Mouse (Mus musculus) forebrain, embryonic 16.5 days (tissue): ENCODE data around the gene Slc2a4. TPM values are rescaled to one million over a fixed set of nuclear protein-coding genes. Genes with fewer than 3 reads are reported as not detected.
"Not testable (repeated sequence)": the region's sequence is repeated elsewhere in the genome, so short reads cannot be mapped to it uniquely, and the experiment has no call there.

ENCODE experiments used
- ATAC-seq: fragments of 200-750 bp; cut with Nextera tagmentation; 2 replicates; pipeline ENCODE4 v1.8.0; 2017; ENCODE audit warnings: mild to moderate bottlenecking, moderate library complexity
- H3K27ac ChIP-seq: fragments of 300-500 bp; sonication (generic); 2 replicates; pipeline ENCODE4 v1.5.1; 2014; ENCODE audit warnings: low read length, control low read depth
- H3K27me3 ChIP-seq: fragments of 300-500 bp; sonication (generic); replicated peaks from 2 replicates; pipeline ENCODE4 v1.6.1; 2014; ENCODE audit warnings: low read length; ENCODE audit not compliant: control insufficient read depth, insufficient read depth
- H3K36me3 ChIP-seq: fragments of 300-500 bp; sonication (generic); 2 replicates; pipeline ENCODE4 v1.6.1; 2014; ENCODE audit not compliant: control insufficient read depth, insufficient read depth
- H3K4me1 ChIP-seq: fragments of 300-500 bp; sonication (generic); replicated peaks from 2 replicates; pipeline ENCODE4 v1.6.1; 2014; ENCODE audit warnings: low read length; ENCODE audit not compliant: control insufficient read depth, insufficient read depth
- H3K4me2 ChIP-seq: fragments of 300-500 bp; sonication (generic); 2 replicates; pipeline ENCODE4 v1.6.1; 2014; ENCODE audit warnings: mild to moderate bottlenecking, low read length, control low read depth
- H3K4me3 ChIP-seq: fragments of 300-500 bp; sonication (generic); replicated peaks from 2 replicates; pipeline ENCODE4 v1.5.1; 2014; ENCODE audit warnings: mild to moderate bottlenecking, low read length, control low read depth
- H3K9ac ChIP-seq: fragments of 300-500 bp; sonication (generic); replicated peaks from 2 replicates; pipeline ENCODE4 v1.6.1; 2014; ENCODE audit warnings: low read depth, low read length, control low read depth
- H3K9me3 ChIP-seq: fragments of 300-500 bp; sonication (generic); 2 replicates; pipeline ENCODE4 v1.6.1; 2016; ENCODE audit warnings: low read length; ENCODE audit not compliant: control insufficient read depth
- WGBS: fragments of 180-500 bp; shearing (Covaris S2); extraction: QIAGEN DNeasy Blood & Tissue Kit; methylation state at CpG from one replicate; pipeline ENCODE4 v1.1.7; 2014; 5-methylcytosine and 5-hydroxymethylcytosine counted together
- polyA plus RNA-seq: library from polyadenylated mRNA; unstranded; fragments of >200 nt; fragmentation: Nextera tagmentation; extraction: Ambion mirVana; gene quantifications from 2 replicates; pipeline ENCODE4 v1.2.1, GENCODE M21; 2015

Slc2a4 gene
- polyA plus RNA-seq, 1 experiment from 2014 or later: 6.7 TPM

DNA sequence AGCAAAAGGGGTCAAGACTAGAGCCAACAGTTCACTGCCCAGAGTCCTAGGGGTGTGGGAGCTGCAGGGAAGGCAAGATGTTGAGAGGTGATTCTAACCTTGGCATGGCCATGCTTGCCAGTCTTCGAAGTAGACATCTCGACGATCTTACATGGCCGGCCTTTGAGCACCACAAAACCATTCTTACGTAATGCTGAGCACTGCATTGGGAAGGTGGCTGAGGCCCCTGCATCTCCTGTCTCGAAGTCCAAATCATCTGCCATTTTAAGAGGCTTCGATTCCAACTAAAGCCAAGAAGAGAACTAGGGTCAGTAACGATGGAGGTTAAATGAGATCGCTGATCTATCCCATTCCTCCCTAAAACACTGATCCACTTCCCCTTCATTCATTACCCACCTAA lies 28.9 kb downstream of the Slc2a4 start:
- Histone ChIP-seq H3K36me3 (peaks cover 25% of the 10 kb centered on the region), H3K9me3 (no peaks in the 10 kb centered on the region), H3K4me1 (peaks cover 34% of the 10 kb centered on the region), H3K9ac (0 out of 2 replicates have a peak overlapping the region, but pooled peaks have one; percentile 28), H3K27me3 (no peaks in the 10 kb centered on the region), H3K4me3 (peak overlapping the region; percentile 87), H3K4me2 (peak overlapping the region; percentile 97), H3K27ac (no peak overlapping the region)
- 85% methylated on average over 9 of the region's 9 CpGs for WGBS
- ATAC-seq: no peak

DNA sequence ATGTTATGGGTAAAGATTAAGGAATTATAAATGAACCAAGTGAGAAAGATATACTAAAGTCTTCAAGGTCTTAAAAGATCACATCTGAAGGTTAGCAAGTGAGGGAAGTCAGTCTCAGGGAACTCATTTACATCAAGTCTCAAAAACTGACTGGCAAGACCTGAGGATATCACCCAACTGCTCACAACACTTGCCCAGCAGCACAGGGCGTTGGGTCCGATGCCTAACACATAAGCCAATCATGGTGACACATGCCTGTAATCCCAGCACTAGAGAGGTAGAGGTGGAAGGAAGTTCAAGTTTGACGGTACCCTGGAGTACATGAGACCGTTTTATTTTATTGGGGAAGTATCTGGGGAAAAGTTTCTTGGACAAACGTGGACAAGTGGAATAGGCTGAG lies 29.9 kb downstream of the Slc2a4 start:
- Histone ChIP-seq H3K9me3 (no peaks in the 10 kb centered on the region), H3K4me2 (no peak overlapping the region), H3K27ac (no peak overlapping the region), H3K4me1 (peaks cover 40% of the 10 kb centered on the region), H3K9ac (no peak overlapping the region), H3K36me3 (peaks cover 25% of the 10 kb centered on the region), H3K4me3 (no peak overlapping the region), H3K27me3 (no peaks in the 10 kb centered on the region)
- ATAC-seq: no peak
- WGBS: 88% methylated on average over 5 of the region's 5 CpGs

DNA sequence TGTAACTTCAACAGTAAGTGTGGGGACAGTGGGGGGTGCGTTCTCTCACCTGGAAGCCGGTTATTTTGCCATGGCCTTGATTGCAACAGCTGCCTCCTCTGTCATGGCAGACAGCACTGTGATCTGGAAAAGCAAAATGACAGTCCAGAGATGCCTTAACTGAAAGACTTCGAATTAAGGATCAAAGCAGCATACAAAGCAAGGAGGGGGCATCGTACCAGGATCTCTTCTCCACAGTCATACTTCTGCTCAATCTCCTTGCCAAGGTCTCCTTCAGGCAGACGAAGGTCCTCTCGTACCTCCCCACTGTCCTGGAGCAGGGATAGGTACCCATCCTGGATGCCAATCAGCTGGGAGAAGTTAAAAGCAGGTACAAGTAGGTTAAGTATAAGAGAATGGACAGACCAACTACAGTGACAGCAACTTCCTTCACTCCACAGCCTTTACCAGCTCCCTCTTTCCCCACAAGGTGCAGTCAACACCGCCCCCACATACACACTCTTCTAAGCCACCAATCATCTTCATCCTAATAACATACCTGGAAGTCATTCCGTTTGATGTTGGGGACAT lies 30.5 kb downstream of the Slc2a4 start:
- Histone ChIP-seq H3K4me3 (no peak overlapping the region), H3K9ac (no peak overlapping the region), H3K4me2 (no peak overlapping the region), H3K27me3 (no peaks in the 10 kb centered on the region), H3K4me1 (peaks cover 40% of the 10 kb centered on the region), H3K36me3 (peaks cover 27% of the 10 kb centered on the region), H3K27ac (no peak overlapping the region), H3K9me3 (no peaks in the 10 kb centered on the region)
- ATAC-seq: no peak
- WGBS: 88% methylated on average over 8 of the region's 8 CpGs

DNA sequence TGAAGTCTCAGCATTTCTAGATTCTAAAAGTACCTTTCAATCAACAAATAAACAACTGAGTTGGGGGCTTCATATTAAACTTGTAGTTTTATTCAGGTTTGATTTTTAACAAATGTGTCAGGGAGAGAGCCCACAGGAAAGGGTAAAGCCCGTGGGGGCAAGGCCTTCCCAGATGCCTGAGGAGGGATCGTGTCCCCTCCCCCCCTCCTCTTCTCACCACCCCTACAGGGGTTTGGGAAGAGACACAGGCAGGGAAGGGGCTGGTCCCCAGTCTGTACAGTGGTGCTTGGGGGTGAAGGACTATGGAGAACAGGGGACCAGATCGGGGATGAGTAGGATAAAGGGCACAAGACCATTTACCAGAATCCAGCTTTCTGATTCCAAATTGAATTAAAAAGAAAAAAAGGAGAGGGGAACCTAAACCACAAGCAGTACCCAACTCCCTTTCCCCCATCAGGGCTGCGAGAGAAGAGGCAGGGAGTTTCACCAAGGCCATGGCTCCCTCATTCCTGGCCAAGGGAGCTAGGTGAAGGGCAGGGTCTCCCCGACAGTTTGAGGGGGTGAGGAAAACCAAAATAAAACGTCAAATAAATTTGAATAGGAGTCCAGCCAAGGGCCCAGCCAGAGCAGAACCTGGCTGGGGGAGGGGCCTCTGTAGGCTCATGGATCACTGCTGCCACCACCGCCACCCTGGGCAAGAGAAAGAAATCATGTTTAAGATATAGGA lies 31.2 kb downstream of the Slc2a4 start:
- not testable (repeated sequence) for H3K27ac ChIP-seq, H3K4me2 ChIP-seq, H3K27me3 ChIP-seq, ATAC-seq, H3K9ac ChIP-seq, H3K9me3 ChIP-seq, H3K4me3 ChIP-seq
- Histone ChIP-seq H3K36me3 (peaks cover 33% of the 10 kb centered on the region), H3K4me1 (peaks cover 36% of the 10 kb centered on the region)
- 62% methylated on average over 7 of the region's 7 CpGs for WGBS

DNA sequence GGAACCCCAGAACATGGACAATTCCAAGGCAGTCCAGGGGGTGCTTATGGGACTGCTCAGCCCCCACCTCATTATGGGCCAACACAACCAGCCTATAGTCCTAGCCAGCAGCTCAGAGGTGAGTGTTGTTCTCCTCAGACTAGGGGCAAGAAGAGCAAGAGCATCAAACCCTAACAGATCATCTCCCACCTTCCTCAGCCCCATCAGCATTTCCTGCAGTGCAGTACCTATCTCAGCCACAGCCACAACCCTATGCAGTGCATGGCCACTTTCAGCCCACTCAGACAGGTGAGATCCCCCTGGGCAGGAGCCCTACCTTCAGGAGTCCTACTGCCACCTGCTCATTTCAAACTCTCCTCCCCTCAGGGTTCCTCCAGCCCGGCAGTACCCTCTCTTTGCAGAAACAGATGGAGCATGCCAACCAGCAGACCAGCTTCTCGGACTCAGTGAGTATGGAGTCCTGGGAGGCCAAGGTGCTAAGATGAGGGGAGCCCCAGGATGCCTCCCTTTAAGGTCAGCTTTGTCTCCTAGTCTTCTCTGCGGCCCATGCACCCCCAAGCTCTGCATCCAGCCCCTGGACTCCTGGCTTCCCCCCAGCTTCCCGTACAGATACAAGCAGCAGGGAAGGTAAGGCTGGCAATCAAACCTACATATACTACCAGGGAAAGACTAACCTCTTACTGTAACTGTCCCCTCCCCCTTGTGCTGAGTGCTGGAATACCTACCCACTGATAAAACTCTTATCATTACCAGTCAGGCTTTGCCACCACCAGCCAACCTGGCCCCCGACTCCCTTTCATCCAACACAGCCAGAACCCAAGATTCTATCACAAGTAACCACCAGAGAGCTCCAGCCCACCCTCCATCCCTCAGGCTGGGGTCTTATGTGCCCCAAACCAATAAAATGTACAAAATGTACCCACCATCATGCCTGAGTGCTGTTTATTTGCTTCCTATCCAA lies 32.0 kb downstream of the Slc2a4 start:
- peaks cover 41% of the 10 kb centered on the region for H3K36me3 ChIP-seq
- 64% methylated on average over 5 of the region's 5 CpGs for WGBS
- no peak overlapping the region for H3K4me3 ChIP-seq

DNA sequence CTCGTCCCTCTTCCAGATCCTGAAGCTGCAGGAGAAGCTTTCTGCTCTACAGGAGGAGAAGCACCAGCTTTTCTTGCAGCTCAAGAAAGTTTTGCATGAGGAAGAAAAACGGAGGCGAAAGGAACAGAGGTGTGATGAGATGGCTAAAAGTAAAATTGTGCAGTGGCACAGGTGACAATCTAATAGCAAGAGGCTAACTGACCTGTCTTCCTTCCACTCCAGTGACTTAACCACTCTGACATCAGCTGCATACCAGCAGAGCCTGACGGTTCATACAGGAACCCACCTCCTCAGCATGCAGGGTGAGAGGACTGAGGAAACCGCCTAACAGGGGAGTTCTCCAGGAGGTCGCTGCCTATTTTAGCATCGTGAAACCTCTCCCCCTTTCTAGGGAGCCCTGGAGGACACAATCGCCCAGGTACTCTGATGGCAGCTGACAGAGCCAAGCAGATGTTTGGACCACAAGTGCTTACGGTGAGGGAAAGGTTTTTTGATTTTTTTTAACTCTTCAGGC lies 33.0 kb downstream of the Slc2a4 start:
- H3K4me1 ChIP-seq: peaks cover 32% of the 10 kb centered on the region
- H3K27me3 ChIP-seq: no peaks in the 10 kb centered on the region
- H3K4me2 ChIP-seq: peak overlapping the region; percentile 90
- H3K9ac ChIP-seq: no peak overlapping the region
- 39% methylated on average over 9 of the region's 9 CpGs for WGBS
- ATAC-seq: no peak
- H3K9me3 ChIP-seq: no peaks in the 10 kb centered on the region
- H3K4me3 ChIP-seq: peak overlapping the region; percentile 76
- H3K36me3 ChIP-seq: peaks cover 51% of the 10 kb centered on the region
- H3K27ac ChIP-seq: no peak overlapping the region

More for the DNA sequence above, 32.0 kb downstream of the Slc2a4 start:
- Histone ChIP-seq H3K9ac (no peak overlapping the region), H3K27me3 (no peaks in the 10 kb centered on the region), H3K4me2 (no peak overlapping the region), H3K9me3 (no peaks in the 10 kb centered on the region), H3K27ac (no peak overlapping the region), H3K4me1 (peaks cover 36% of the 10 kb centered on the region)
- no peak for ATAC-seq

DNA sequence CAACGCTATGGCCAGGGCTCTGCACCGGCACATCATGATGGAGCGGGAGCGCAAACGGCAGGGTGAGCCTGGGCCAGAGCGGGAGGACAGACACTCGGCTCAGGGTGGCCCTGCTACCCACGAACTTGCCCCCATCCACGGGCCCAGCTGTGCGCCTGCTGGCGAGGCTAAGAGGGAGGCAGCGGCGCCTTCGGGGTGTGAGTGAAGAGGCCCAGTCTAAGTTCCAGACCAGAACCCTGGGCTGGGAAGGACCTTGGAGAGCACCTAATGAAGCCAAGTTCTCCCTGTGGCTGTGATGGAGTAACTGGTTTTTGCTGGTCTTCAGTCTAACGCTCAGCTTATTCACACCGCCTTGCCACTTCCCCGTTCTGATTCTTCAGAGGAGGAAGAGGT lies 33.6 kb downstream of the Slc2a4 start:
- peak overlapping the region; percentile 79; the same call in 1 of the 2 replicates for H3K27ac ChIP-seq
- H3K4me1 ChIP-seq: peaks cover 26% of the 10 kb centered on the region
- peak overlapping the region; percentile 82 for H3K9ac ChIP-seq
- peaks cover 55% of the 10 kb centered on the region for H3K36me3 ChIP-seq
- peak overlapping the region; percentile 76 for H3K4me3 ChIP-seq
- no peaks in the 10 kb centered on the region for H3K27me3 ChIP-seq
- H3K9me3 ChIP-seq: no peaks in the 10 kb centered on the region
- peak overlapping the region; percentile 90 for H3K4me2 ChIP-seq
- WGBS: 3% methylated on average over 17 of the region's 17 CpGs
- no peak for ATAC-seq

DNA sequence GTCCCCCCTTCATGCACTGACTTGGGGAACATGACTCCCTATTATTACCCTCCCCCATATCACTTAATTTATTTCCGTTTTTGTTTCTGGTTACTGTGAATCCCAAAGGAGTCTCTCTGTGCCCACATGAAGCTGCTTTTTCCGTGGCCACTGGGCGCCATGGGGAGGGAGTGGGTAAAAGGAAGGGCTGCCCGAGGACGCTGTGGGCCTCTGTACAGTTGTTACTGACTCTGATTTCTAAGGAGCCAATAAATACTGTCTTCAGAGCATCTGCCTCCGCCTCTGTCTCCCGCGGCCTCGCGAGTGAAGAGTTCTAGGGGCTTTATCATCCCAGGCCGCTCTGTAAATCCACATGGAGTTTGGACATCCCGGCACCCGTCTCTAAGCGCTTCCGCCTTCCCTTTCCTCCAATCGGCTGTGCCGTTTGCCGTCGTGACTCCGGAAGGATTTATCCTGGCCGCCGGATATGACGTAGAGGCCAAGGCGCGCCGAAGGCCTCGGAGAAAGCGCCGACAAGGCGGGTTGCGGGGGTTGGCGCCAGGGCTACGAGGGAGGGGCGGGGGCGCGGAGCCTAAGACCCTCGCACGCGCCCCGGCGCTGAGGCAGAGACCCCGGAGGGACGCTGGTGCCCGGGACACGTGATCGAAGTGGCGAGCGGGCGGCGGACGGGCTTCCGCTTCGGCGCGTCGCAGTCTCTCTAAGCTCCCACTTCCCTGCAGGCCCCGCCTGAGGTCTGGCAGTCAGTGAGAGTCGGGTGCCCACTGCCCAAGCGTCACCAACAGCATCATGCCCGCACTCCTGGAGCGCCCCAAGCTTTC lies 34.2 kb downstream of the Slc2a4 start, which contains the start of gene Gps2:
Gene Gps2, plus strand, starts transcription at position 335 of the 818 bp plus-strand sequence.
- H3K27ac ChIP-seq: peak within 1 kb of the TSS; percentile 79
- peak within 1 kb of the TSS; percentile 76 for H3K4me3 ChIP-seq
- H3K9ac ChIP-seq: peak within 1 kb of the TSS; percentile 82
- peaks cover 21% of the 10 kb centered on the region for H3K4me1 ChIP-seq
- WGBS: 2% methylated on average over 61 of the region's 61 CpGs
- H3K27me3 ChIP-seq: no peaks in the 10 kb centered on the region
- peaks cover 58% of the 10 kb centered on the region for H3K36me3 ChIP-seq
- peak within 1 kb of the TSS; percentile 90 for H3K4me2 ChIP-seq
- peak; percentile 95 for ATAC-seq
- H3K9me3 ChIP-seq: no peaks in the 10 kb centered on the region
